Mouse (Mus musculus) left cerebral cortex, adult 8-10 months (tissue): ENCODE data around the gene Parn. TPM values are rescaled to one million over a fixed set of nuclear protein-coding genes. Genes with fewer than 3 reads are reported as not detected.
A peak's percentile ranks its signal among the peaks of the same experiment; 100 is the strongest.
"Not testable (repeated sequence)": the region's sequence is repeated elsewhere in the genome, so short reads cannot be mapped to it uniquely, and the experiment has no call there.

ENCODE experiments used
- DNase-seq, 2 experiments: peaks; one replicate each; pipeline ENCODE4 v3.0.0; 2022; ENCODE audit warnings: low spot score in 2 of 2
- total RNA-seq, 4 experiments: library from RNA; stranded (reverse); gene quantifications; 2 replicates each; pipeline ENCODE4 v1.2.4; 2022

The Parn gene
- total RNA-seq = 10 to 100 TPM; 25.5 to 31.9 (median 28.1) TPM

GRCm38 (mm10) chr16:13667878-13668343 is at the start of gene Parn:
Parn (minus strand) TSS chr16:13668170.
- DNase-seq = peak; percentile 90 to 93

- no peak for DNase-seq
These were observed 49.0 kb upstream of the Parn start for GRCm38 (mm10) chr16:13716821-13717553.

DNA sequence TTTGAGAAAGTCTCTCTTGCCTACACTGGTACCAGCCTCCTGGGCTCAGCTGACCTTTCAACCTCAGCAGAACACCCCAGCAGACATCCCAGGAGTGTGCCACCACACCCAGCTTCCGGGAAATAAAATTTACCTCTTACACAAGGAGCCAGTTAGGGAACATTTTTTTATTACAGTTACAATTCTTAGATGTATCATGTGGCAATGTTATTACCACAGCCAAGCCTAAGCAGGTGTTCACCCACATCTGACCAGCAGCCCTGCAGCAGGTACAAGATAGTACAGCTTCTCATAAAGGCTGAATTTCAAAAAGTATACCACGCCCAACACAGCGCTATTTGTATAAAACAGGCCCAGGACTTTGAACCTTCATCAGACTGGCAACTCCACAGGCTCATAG is 46.9 kb upstream of the Parn start:
- no peak for DNase-seq

DNA sequence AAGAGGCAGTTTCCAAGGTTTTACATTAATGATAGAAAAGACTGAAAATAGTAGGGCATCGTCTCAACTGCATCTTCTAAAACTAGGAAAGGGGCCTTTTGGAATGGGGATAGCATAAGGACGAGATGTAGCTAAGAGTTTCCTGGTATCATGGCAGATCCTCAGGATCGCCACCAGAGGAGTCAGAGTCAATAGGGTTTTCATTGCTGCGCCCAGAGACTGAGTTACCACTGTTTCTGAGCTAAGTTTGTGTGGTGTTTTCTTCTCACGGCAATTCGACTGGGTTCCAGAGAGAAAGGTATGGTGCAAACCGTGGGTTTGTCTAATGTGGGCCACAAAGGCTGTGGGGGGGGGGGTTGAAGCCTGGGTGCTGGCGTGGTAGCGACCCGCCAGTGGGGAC is 36.7 kb upstream of the Parn start:
- DNase-seq = no peak

- DNase-seq = no peak
These were observed 34.2 kb upstream of the Parn start for GRCm38 (mm10) chr16:13702184-13702583.

DNA sequence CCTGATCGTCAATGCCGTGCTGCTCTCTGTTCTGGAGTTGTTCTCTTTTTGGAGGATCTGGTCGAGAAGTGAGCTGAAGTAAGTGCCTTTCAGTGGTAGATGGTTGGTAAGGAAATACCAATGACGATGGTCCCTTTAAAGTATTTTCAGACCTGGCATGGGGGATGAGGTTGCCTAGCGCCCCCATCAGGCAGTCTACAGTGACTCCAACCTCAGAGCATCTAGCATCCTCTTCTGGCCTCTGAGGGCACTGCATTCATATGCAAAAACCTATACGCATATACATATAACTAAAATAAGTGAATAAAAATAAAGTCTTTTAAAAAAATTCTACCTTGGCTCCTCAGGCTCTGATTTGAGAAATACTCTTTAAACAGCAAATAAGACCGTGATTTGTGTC is 31.0 kb upstream of the Parn start:
- DNase-seq = no peak

GRCm38 (mm10) chr16:13678601-13679319 is 10.8 kb upstream of the Parn start:
- no peak for DNase-seq

DNA sequence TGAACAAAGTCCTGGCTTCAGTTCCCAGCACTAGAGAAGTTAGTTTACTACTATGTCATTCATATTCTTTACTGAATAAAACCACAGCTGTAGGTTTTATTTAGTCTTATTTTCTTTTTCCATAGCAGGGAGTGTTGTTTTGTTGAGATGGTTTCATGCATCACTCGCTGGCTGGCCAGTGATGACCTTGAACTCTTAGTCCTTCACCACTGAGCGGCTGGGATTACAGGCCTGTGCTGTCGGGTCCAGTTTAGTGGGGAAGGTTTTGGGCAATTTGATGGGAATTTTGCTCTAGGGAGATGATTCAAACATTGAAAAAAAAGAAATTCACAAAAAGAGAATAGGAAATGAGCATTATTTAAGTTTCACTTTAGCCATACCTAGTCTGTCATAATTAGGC is 6.5 kb upstream of the Parn start:
- no peak for DNase-seq

DNA sequence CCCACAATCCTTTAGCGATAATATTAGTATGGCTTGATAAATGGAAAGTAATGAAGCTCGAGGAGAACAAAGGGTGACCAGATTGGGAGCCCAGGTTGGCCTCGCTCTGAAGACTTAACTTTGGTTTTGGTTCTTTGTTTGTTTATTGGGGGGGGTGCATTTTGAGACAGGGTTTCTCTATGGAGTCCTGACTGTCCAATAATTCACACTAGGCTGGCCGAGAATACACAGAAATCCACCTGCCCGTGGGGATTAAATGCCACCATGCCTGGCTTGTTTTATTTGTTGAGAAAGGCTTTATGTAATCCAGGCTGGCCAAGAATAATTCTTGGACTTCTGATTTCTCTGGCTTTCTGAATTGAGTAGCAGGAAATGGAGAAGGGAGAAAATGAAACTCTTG is 5.1 kb upstream of the Parn start:
- no peak for DNase-seq

GRCm38 (mm10) chr16:13672386-13672898 is 4.5 kb upstream of the Parn start:
- DNase-seq = no peak

DNA sequence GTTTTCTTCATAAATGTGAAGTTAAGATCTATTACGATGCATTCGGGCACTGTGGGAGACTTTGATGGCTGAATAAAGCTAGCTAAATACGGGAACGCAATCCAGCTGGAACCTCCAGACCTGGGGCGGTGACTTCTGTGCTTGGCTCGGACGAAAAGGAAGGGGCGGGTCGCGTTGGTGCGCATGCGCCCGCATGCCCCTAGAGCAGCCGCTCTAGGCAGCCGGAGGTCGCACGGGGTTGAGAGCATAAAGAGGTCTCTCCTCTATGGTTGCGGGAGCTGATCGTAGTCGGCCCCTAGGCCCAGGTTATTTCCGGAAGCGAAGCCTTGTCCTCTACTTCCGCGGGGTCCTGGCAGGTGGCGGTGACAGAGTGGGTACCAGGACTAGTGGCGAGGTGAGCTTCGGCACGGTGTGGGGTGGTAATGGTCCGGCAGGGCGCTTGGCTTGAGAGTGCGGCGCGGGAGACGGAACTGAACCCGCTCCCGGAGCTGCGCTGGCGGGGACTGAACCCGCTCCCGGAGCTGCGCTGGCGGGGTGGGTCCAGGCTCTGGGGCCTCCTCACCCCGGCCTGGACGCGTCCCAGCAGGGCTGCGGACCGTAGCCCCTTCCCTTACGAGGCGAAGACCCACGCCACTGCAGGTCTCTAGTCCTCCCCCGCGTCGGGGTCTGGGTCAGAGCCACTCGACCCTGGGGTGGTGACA is 3.9 kb upstream of the Parn start, which contains the start of the genes Bfar and 3110001I22Rik:
Gene Bfar, plus strand, starts transcription at position 174 of the 701 bp plus-strand sequence.
Gene 3110001I22Rik, plus strand, starts transcription at position 245 of the 701 bp plus-strand sequence.
- DNase-seq = peak; percentile 72 to 91

DNA sequence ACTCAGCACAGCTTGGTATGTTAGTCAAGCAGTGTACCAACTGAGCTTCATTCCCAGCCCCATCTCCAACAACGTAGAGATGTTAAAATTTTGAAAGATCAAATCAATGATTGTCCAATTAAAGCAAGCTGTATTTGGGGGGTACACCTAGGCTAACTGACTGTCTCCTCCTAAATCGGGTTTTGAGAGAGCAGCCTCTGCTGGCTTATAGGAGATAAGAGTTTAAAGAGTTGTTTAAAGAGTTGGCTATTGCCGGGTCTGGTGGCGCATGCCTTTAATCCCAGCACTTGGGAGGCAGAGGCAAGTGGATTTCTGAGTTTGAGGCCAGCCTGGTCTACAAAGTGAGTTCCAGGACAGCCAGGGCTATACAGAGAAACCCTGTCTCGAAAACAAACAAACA is 2.9 kb upstream of the Parn start:
- DNase-seq = not testable (repeated sequence)

DNA sequence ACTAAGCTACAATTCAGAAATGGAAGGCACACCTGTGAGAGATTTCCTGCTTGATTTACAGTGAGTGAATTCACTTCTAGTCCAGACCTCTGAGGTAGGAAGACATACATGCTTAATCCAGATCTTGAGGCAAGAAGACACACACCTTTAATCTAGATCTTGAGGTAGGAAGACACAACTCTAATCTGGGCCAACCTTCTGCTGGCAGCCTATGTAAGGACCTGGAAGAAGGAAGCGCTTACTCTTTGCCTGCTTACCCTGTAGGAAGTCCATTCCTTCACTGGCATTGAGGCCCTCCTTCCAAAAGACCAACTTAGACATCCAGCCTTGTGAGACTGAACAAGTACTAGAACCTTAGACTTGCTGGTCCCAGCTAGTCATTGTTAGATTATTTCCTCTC is 1.3 kb upstream of the Parn start:
- DNase-seq = no peak

- no peak for DNase-seq
These were observed 585 bp upstream of the Parn start for GRCm38 (mm10) chr16:13668402-13669108.

DNA sequence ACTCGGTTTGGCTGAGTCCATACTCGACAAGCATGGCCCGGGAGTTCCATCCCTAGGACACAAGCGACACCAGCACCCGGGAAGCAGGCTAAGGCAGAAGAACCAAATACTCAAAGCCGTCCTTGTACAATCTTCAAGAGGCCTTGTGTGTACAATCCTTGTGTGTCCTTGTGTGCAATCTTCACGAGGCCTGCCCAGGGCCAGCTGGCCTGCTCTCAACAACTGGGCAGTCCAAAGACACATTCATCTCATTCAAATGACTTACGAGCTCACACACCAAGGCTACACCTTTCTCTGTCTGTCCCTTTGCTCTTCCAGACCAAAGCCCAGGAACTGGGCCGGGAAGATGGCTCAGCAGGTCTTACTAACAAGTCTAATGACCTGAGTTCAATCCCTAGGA is 7.2 kb downstream of the Parn start:
- DNase-seq = no peak

GRCm38 (mm10) chr16:13658886-13659285 is 9.1 kb downstream of the Parn start:
- DNase-seq = no peak

GRCm38 (mm10) chr16:13645930-13646329 is 22.0 kb downstream of the Parn start:
- DNase-seq = no peak

- DNase-seq = no peak
These were observed 23.5 kb downstream of the Parn start for GRCm38 (mm10) chr16:13644474-13644873.

GRCm38 (mm10) chr16:13640064-13640463 is 27.9 kb downstream of the Parn start:
- no peak for DNase-seq

DNA sequence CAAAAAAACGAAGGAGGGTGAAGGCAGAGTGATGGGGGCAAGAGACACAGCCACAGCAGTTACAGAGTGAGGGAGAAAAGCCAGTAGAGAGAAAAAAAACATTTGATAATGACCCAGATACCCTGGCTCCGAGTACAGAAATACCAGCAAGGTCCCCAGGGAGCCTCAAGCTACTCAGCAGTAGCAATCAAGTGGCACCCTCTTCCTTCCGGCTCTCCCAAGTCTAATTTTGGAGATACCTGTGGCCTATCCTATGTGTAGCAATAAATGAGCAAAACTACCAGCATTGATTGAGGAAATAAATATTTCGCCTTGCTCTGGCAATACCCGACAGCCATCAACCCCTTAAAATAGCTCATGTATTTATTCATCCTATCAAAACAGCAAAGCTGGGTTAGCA is 28.5 kb downstream of the Parn start:
- no peak for DNase-seq

DNA sequence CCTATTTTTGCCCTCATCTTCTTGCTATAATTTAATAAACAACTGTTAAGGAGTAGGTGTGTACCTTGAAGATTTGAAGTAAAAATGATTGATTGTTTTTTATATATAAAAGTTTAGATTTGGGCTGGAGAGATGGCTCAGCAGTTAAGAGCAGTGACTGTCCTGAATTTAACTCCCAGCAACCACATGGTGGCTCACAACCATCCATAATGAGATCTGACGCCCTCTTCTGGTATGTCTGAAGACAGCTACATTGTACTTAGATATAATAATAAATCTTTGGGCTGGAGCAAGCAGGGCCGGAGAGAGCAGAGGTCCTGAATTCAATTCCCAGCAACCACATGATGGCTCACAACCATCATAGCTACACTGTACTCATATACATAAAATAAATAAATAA is 29.8 kb downstream of the Parn start:
- DNase-seq = not testable (repeated sequence)
